Mouse (Mus musculus) bone marrow macrophage, adult 2 months (primary cell): ENCODE measurements around the gene Crtam. TPM values are rescaled to one million over a fixed set of nuclear protein-coding genes. Genes with fewer than 3 reads are reported as not detected.

Experiments
- H3K27ac ChIP-seq: 2 replicates; pipeline ENCODE4 v1.5.1; 2012; ENCODE audit warnings: low read depth, low read length; ENCODE audit not compliant: insufficient read depth
- H3K4me1 ChIP-seq: 2 replicates; pipeline ENCODE4 v1.6.1; 2012; ENCODE audit warnings: low read length; ENCODE audit not compliant: control insufficient read depth, insufficient read depth
- H3K4me3 ChIP-seq: 2 replicates; pipeline ENCODE4 v1.5.1; 2012; ENCODE audit warnings: mild to moderate bottlenecking, low read length, moderate library complexity; ENCODE audit not compliant: insufficient read depth
- CTCF ChIP-seq: IDR thresholded peaks from 2 replicates; pipeline ENCODE4 v1.5.1; 2012; ENCODE audit warnings: low read depth, mild to moderate bottlenecking, low read length, moderate library complexity
- POLR2A ChIP-seq: IDR thresholded peaks from 2 replicates; pipeline ENCODE4 v1.6.1; 2012; ENCODE audit warnings: mild to moderate bottlenecking, low read depth, low read length, borderline replicate concordance
- polyA plus RNA-seq: library from polyadenylated mRNA; stranded (reverse); fragments of >200 nt; gene quantifications from 2 replicates; pipeline ENCODE4 v1.2.4, GENCODE M21; 2012; ENCODE audit not compliant: missing spikeins, insufficient read depth, insufficient read length

Gene Crtam
- polyA plus RNA-seq, 1 experiment = not detected

GRCm38 (mm10) chr9:40963586-40964417 is 40.6 kb downstream of the Crtam start, which contains the start of gene Jhy:
Jhy (minus strand) TSS chr9:40964118.
- H3K4me3 ChIP-seq = no peak within 1 kb of the TSS
- H3K4me1 ChIP-seq = 0 out of 2 replicates have a peak, but pooled peaks cover 3% of the 10 kb centered on the region
- H3K27ac ChIP-seq = no peak within 1 kb of the TSS
- TF ChIP-seq POLR2A = no peak
- no peak for TF ChIP-seq CTCF

GRCm38 (mm10) chr9:40961401-40961800 is 43.0 kb downstream of the Crtam start:
- no peak overlapping the region for H3K4me3 ChIP-seq

GRCm38 (mm10) chr9:40949039-40949615 is 55.3 kb downstream of the Crtam start:
- no peak overlapping the region for H3K4me3 ChIP-seq
- no peak for TF ChIP-seq POLR2A
- TF ChIP-seq CTCF = no peak
- no peak overlapping the region for H3K27ac ChIP-seq

More at GRCm38 (mm10) chr9:40961401-40961800, 43.0 kb downstream of the Crtam start:
- TF ChIP-seq CTCF (no peak), POLR2A (no peak)
- Histone ChIP-seq H3K27ac (no peak overlapping the region), H3K4me1 (0 out of 2 replicates have a peak, but pooled peaks cover 3% of the 10 kb centered on the region)

GRCm38 (mm10) chr9:40948473-40948872 is 56.0 kb downstream of the Crtam start:
- no peak for TF ChIP-seq CTCF
- TF ChIP-seq POLR2A = no peak
- H3K27ac ChIP-seq = no peak overlapping the region
- peaks cover 7% of the 10 kb centered on the region; the same call in 1 of the 2 replicates for H3K4me1 ChIP-seq
- H3K4me3 ChIP-seq = no peak overlapping the region

More at GRCm38 (mm10) chr9:40949039-40949615, 55.3 kb downstream of the Crtam start:
- peaks cover 6% of the 10 kb centered on the region; the same call in 1 of the 2 replicates for H3K4me1 ChIP-seq

DNA sequence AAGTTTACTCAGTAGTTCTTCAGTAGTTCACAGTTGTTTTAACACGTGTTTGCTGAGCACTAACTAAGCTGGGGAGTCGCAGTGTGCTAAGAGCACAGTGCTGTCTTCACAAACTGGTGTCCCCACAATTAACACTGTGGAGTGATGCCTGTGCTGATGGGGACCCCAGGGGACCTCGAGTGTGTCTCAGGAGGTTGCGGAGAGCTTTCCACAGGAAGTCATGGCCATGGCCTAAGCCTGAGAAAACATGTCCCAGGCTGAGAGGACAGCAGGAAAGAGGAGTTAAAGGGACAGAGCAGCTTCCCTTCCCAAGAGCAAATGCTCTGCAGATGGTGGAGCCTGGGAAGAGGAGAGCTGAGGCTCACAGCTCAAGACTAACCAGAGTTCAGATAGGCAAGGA is 57.3 kb downstream of the Crtam start:
- Histone ChIP-seq H3K4me3 (no peak overlapping the region), H3K27ac (no peak overlapping the region), H3K4me1 (peaks cover 5% of the 10 kb centered on the region; the same call in 1 of the 2 replicates)
- TF ChIP-seq CTCF (no peak), POLR2A (no peak)

DNA sequence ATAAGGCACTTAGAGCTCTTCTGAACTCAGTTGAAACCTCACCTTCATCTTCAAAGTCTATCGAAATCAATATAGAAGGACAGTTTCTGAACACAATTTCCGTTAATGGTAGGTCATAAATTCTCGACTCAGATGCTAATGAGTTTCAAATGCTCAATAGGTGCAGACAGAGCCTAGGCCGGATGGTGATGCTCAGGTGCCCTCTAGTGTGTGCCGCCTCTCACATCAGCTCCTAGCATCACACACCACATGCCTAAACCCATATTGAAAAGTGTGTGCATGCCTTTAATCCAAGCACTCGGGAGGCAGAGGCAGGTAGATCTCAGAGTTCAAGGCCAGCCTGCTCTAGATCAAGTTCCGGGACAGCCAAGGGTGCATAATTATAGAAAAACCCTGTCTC is 67.0 kb downstream of the Crtam start:
- Histone ChIP-seq H3K4me1 (no peaks in the 10 kb centered on the region), H3K27ac (no peak overlapping the region), H3K4me3 (no peak overlapping the region)
- TF ChIP-seq POLR2A = no peak
- TF ChIP-seq CTCF = no peak

DNA sequence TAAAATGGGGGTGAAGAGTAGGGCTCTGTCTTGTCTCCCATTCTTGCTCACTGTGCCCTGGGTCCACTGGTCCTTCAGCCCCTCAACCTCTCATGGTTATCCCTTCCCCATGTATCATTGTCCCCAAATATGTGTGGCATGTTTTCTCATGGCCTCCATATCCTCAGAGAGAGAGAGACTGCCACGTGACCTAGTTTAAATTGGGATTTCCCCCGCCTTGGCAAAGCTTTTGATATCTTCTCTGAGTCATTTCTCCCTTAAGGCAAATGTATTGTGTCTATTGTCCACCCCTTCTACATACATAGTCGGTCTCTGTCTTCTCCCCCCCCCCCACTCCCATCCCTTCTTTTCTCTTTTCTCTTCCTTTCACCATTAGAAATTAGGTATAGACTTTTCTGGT is 71.1 kb downstream of the Crtam start:
- H3K4me1 ChIP-seq = no peaks in the 10 kb centered on the region
- TF ChIP-seq CTCF (no peak), POLR2A (no peak)
- H3K27ac ChIP-seq = no peak overlapping the region
- H3K4me3 ChIP-seq = no peak overlapping the region

- H3K27ac ChIP-seq = no peak overlapping the region
- no peak overlapping the region for H3K4me3 ChIP-seq
- H3K4me1 ChIP-seq = no peaks in the 10 kb centered on the region
- TF ChIP-seq CTCF (no peak), POLR2A (no peak)
These were observed 77.0 kb downstream of the Crtam start for GRCm38 (mm10) chr9:40927351-40927980.

Other genes starting within 250 kb of the Crtam start
- 1,438 and 1,604 TPM in 2 replicates for gene Hspa8, start 203.6 kb downstream of the Crtam start, polyA plus RNA-seq
- not detected in 2 replicates for gene Bsx, start 130.5 kb downstream of the Crtam start, polyA plus RNA-seq
- gene Jhy, start 40.5 kb downstream of the Crtam start, polyA plus RNA-seq = not detected in 2 replicates
- 17.9 and 19.7 TPM in 2 replicates for gene Ubash3b, start 157.1 kb upstream of the Crtam start, polyA plus RNA-seq